Mouse (Mus musculus) CH12.LX (cell line): Measurements from ENCODE around the gene Pitpna.

Experiments used
- BHLHE40 ChIP-seq: IDR thresholded peaks from 2 replicates; pipeline ENCODE4 v1.6.1; 2011; ENCODE audit warnings: mild to moderate bottlenecking, low read depth, low read length, improper control_type of control experiment
- CTCF ChIP-seq, 2 experiments: IDR thresholded peaks in 1 of 2; conservative IDR thresholded peaks in 1 of 2; 2 replicates each; pipeline ENCODE4 v1.5.1; 2011 to 2012; ENCODE audit warnings: low read depth in 2 of 2, low read length in 2 of 2, improper control_type of control experiment in 1 of 2, inconsistent platforms in 1 of 2, mild to moderate bottlenecking in 1 of 2, moderate library complexity in 1 of 2
- E2F4 ChIP-seq: IDR thresholded peaks from 2 replicates; pipeline ENCODE4 v1.6.1; 2011; ENCODE audit warnings: low read depth, low read length, improper control_type of control experiment; ENCODE audit not compliant: insufficient replicate concordance
- ELF1 ChIP-seq: IDR thresholded peaks from 2 replicates; pipeline ENCODE4 v1.6.1; 2014; ENCODE audit warnings: low read depth, mild to moderate bottlenecking, inconsistent platforms, low read length, improper control_type of control experiment
- ETS1 ChIP-seq: conservative IDR thresholded peaks from 2 replicates; pipeline ENCODE4 v1.6.1; 2012; ENCODE audit warnings: low read depth, mild to moderate bottlenecking, inconsistent platforms, low read length, improper control_type of control experiment, moderate library complexity
- GABPA ChIP-seq: IDR thresholded peaks from 2 replicates; pipeline ENCODE4 v1.6.1; 2012; ENCODE audit warnings: low read depth, low read length, improper control_type of control experiment, inconsistent platforms; ENCODE audit not compliant: insufficient replicate concordance
- MAFK ChIP-seq: IDR thresholded peaks from 2 replicates; pipeline ENCODE4 v1.6.1; 2011; ENCODE audit warnings: low read length, improper control_type of control experiment; ENCODE audit not compliant: insufficient replicate concordance
- MAZ ChIP-seq: IDR thresholded peaks from 2 replicates; pipeline ENCODE4 v1.6.1; 2012; ENCODE audit warnings: low read depth, mild to moderate bottlenecking, inconsistent platforms, low read length, improper control_type of control experiment, moderate library complexity
- POLR2A ChIP-seq: IDR thresholded peaks from 2 replicates; pipeline ENCODE4 v1.6.1; 2011; ENCODE audit warnings: low read depth, mild to moderate bottlenecking, improper control_type of control experiment, low read length
- TBP ChIP-seq: conservative IDR thresholded peaks from 2 replicates; pipeline ENCODE4 v1.6.1; 2011; ENCODE audit warnings: low read depth, low read length, improper control_type of control experiment
- USF1 ChIP-seq: IDR thresholded peaks from 2 replicates; pipeline ENCODE4 v1.6.1; 2014; ENCODE audit warnings: low read depth, mild to moderate bottlenecking, inconsistent platforms, low read length, improper control_type of control experiment
- ZMIZ1 ChIP-seq: IDR thresholded peaks from 2 replicates; pipeline ENCODE4 v1.6.1; 2012; ENCODE audit warnings: low read depth, mild to moderate bottlenecking, inconsistent platforms, low read length, improper control_type of control experiment

GRCm38 (mm10) chr11:75572301-75572791 lies 15.6 kb upstream of the Pitpna start:
- TF ChIP-seq POLR2A (no peak), CTCF (conservative IDR thresholded peaks at IDR 0.05 in 1 of 2, IDR thresholded peaks at IDR 0.05 in 1 of 2; ENCODE audit: low read depth in 2 of 2, low read length in 2 of 2) (no peak), GABPA (no peak), MAZ (no peak), MAFK (no peak), ETS1 (no peak), USF1 (no peak), ELF1 (no peak), E2F4 (no peak), BHLHE40 (no peak), TBP (no peak), ZMIZ1 (no peak)
